Mouse (Mus musculus) neural tube, embryonic 14.5 days (tissue): ENCODE results near the gene Csrnp1. TPM values are rescaled to one million over a fixed set of nuclear protein-coding genes. Genes with fewer than 3 reads are reported as not detected.

Experiments
- ATAC-seq: fragments of 200-750 bp; cut with Nextera tagmentation; 2 replicates; pipeline ENCODE4 v1.8.0; 2017; ENCODE audit warnings: low read depth, mild to moderate bottlenecking, moderate TSS enrichment, moderate library complexity
- H3K27ac ChIP-seq: fragments of 300-500 bp; sonication (generic); 2 replicates; pipeline ENCODE4 v1.5.1; 2014; ENCODE audit warnings: low read depth, mild to moderate bottlenecking, control low read depth, low read length, moderate library complexity, mixed read lengths
- H3K27me3 ChIP-seq: fragments of 300-500 bp; sonication (generic); 2 replicates; pipeline ENCODE4 v1.6.1; 2014; ENCODE audit warnings: low read length; ENCODE audit not compliant: control insufficient read depth, insufficient read depth
- H3K36me3 ChIP-seq: fragments of 300-500 bp; sonication (generic); 2 replicates; pipeline ENCODE4 v1.6.1; 2014; ENCODE audit warnings: low read length, mixed read lengths; ENCODE audit not compliant: control insufficient read depth, insufficient read depth
- H3K4me1 ChIP-seq: fragments of 300-500 bp; sonication (generic); 2 replicates; pipeline ENCODE4 v1.6.1; 2014; ENCODE audit warnings: low read length; ENCODE audit not compliant: control insufficient read depth, insufficient read depth
- H3K4me2 ChIP-seq: fragments of 300-500 bp; sonication (generic); 2 replicates; pipeline ENCODE4 v1.6.1; 2014; ENCODE audit warnings: mild to moderate bottlenecking, low read depth, low read length, control low read depth
- H3K4me3 ChIP-seq: fragments of 300-500 bp; sonication (generic); 2 replicates; pipeline ENCODE4 v1.5.1; 2014; ENCODE audit warnings: low read depth, low read length, control low read depth, mixed read lengths
- H3K9ac ChIP-seq: fragments of 300-500 bp; sonication (generic); replicated peaks from 2 replicates; pipeline ENCODE4 v1.6.1; 2014; ENCODE audit warnings: low read depth, mild to moderate bottlenecking, control low read depth, low read length, mixed read lengths
- H3K9me3 ChIP-seq: fragments of 300-500 bp; sonication (generic); 2 replicates; pipeline ENCODE4 v1.6.1; 2016; ENCODE audit warnings: low read length; ENCODE audit not compliant: control insufficient read depth
- WGBS: fragments of 180-500 bp; shearing (Covaris S2); extraction: QIAGEN DNeasy Blood & Tissue Kit; methylation state at CpG from one replicate; pipeline ENCODE4 v1.1.7; 2014; 5-methylcytosine and 5-hydroxymethylcytosine counted together
- polyA plus RNA-seq: library from polyadenylated mRNA; unstranded; fragments of >200 nt; fragmentation: Nextera tagmentation; extraction: Ambion mirVana; gene quantifications from 2 replicates; pipeline ENCODE4 v1.2.1, GENCODE M21; 2014

The Csrnp1 gene
- polyA plus RNA-seq, 1 experiment from 2014 or later = 0.20 TPM

DNA sequence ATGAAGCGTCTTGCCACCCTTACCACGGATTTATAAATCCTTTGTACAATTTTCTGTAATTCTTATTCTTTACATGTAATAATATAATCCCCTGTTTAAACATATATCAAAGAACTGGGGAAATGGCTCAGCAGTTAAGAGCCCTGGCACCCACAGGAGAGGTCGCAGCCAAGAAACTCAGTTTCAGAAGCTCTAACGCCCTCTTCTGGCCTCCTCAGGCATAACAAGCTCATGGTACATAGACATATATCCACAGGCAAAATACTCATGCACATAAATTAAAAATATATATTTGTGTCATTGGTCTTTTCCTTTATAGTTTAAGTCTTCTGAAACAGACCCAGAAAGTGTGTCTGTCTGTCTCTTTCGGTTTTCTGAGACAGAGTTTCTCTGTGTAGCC, 9.8 kb downstream of the Csrnp1 start:
- H3K27ac ChIP-seq = no peak overlapping the region
- H3K4me3 ChIP-seq = no peak overlapping the region
- H3K27me3 ChIP-seq = no peaks in the 10 kb centered on the region
- no peak for ATAC-seq
- WGBS = 87% methylated on average over 5 of the region's 5 CpGs
- no peaks in the 10 kb centered on the region for H3K36me3 ChIP-seq
- no peak overlapping the region for H3K9ac ChIP-seq
- no peaks in the 10 kb centered on the region for H3K9me3 ChIP-seq
- peaks cover 9% of the 10 kb centered on the region for H3K4me1 ChIP-seq
- H3K4me2 ChIP-seq = no peak overlapping the region

DNA sequence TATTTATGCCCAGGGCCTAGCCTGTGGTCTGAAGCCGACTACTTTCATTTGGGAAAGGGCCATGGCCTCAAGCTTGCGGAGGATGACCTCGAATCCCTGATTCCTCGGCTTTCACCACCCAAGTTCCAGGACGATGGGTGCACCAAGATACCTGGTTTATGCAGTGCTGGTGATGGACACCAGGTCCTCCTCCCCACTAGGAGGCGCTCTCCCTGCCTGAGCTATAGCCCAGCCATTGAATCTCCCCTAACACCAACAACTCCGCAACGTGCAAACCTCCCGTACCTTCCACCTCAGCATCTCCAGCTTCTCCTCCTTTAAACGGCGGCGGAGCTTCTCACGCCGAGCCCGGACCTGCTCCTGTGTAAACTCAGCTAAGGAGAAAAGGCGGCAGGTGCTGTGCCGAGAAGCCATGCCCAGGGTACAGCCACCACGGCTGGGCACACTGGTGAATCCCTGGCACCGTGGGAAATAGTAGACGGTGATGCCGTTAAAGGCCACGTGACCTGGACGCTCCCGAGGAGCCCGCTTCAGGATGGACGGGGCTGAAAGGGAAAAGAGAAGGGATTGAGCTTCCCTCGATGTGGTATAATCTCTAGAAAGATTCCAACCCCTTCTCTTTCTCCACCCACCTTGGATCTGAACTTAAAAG, 10.5 kb downstream of the Csrnp1 start:
- Histone ChIP-seq H3K27me3 (no peaks in the 10 kb centered on the region), H3K27ac (no peak overlapping the region), H3K9ac (no peak overlapping the region), H3K9me3 (no peaks in the 10 kb centered on the region), H3K4me3 (no peak overlapping the region), H3K4me2 (no peak overlapping the region), H3K36me3 (no peaks in the 10 kb centered on the region), H3K4me1 (peaks cover 9% of the 10 kb centered on the region)
- ATAC-seq = no peak
- WGBS = 95% methylated on average over 27 of the region's 27 CpGs

DNA sequence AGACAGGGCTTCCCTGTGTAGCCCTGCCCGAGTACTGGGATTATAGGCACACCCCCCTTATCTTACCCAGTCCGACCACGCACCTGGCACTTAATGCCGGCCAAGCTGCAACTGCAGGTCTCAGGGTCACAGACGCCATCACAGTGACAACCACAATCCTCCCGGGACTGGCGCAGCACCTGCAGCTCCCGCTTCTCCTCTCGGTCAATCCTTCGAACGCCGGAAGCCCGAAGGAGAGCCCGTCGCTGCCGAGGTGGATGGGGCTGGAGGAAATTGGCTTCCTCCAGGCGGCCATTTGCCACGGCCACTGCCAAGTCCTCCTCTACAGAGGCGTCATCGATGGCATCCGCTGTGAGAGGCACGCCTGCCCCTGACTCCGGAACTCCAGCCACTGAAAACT, 11.2 kb downstream of the Csrnp1 start:
- H3K9ac ChIP-seq = no peak overlapping the region
- no peaks in the 10 kb centered on the region for H3K27me3 ChIP-seq
- no peak overlapping the region for H3K4me2 ChIP-seq
- H3K4me1 ChIP-seq = peaks cover 9% of the 10 kb centered on the region
- no peak overlapping the region for H3K27ac ChIP-seq
- no peak for ATAC-seq
- H3K4me3 ChIP-seq = no peak overlapping the region
- no peaks in the 10 kb centered on the region for H3K36me3 ChIP-seq
- WGBS = 88% methylated on average over 23 of the region's 23 CpGs
- no peaks in the 10 kb centered on the region for H3K9me3 ChIP-seq

DNA sequence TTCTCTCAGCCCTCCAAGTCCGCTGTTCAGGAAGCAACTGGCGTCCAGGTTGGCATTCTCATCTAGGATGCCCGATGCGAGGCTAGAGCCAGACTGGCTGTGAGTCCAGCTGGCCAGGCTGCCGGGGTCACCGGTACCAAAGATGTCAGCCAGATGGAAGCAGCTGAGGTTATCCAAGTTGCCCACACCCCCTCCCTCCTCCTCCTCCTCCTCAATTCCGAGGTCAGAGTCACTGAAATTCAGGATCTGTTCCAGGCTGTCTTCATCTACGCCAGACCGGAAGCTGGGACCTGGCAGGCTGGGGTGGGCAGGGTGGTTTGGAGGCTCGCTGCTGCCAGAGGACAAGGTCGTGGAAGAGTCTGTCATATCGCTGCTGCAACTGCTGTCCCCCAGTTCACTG, 11.9 kb downstream of the Csrnp1 start:
- Histone ChIP-seq H3K9ac (no peak overlapping the region), H3K36me3 (no peaks in the 10 kb centered on the region), H3K27me3 (no peaks in the 10 kb centered on the region), H3K4me3 (no peak overlapping the region), H3K9me3 (no peaks in the 10 kb centered on the region), H3K4me2 (no peak overlapping the region), H3K27ac (no peak overlapping the region), H3K4me1 (peaks cover 9% of the 10 kb centered on the region)
- no peak for ATAC-seq
- 89% methylated on average over 12 of the region's 12 CpGs for WGBS

DNA sequence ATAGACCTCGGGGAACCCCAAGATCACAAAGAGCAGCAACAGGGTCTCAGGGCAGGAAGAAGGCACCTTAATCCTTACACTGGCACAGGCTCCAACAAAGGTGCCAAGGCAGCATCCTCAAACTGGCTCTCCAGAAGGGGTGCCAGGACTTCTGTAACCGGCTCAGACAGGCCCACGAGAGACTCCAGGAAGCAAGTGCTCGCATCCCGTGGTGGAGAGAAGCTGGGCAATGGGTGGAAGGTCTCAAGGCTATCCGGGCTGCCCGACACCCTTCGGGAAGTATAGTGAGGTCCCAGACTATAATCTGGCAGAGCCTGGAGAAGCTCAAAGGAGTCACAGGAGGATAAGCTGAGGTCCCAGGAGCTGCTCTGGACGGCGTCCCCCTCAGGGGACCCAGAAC, 12.3 kb downstream of the Csrnp1 start:
- no peak overlapping the region for H3K9ac ChIP-seq
- no peak for ATAC-seq
- H3K4me1 ChIP-seq = peaks cover 9% of the 10 kb centered on the region
- WGBS = 96% methylated on average over 10 of the region's 10 CpGs
- H3K4me2 ChIP-seq = no peak overlapping the region
- no peak overlapping the region for H3K4me3 ChIP-seq
- H3K36me3 ChIP-seq = no peaks in the 10 kb centered on the region
- H3K9me3 ChIP-seq = no peaks in the 10 kb centered on the region
- no peaks in the 10 kb centered on the region for H3K27me3 ChIP-seq
- H3K27ac ChIP-seq = no peak overlapping the region

DNA sequence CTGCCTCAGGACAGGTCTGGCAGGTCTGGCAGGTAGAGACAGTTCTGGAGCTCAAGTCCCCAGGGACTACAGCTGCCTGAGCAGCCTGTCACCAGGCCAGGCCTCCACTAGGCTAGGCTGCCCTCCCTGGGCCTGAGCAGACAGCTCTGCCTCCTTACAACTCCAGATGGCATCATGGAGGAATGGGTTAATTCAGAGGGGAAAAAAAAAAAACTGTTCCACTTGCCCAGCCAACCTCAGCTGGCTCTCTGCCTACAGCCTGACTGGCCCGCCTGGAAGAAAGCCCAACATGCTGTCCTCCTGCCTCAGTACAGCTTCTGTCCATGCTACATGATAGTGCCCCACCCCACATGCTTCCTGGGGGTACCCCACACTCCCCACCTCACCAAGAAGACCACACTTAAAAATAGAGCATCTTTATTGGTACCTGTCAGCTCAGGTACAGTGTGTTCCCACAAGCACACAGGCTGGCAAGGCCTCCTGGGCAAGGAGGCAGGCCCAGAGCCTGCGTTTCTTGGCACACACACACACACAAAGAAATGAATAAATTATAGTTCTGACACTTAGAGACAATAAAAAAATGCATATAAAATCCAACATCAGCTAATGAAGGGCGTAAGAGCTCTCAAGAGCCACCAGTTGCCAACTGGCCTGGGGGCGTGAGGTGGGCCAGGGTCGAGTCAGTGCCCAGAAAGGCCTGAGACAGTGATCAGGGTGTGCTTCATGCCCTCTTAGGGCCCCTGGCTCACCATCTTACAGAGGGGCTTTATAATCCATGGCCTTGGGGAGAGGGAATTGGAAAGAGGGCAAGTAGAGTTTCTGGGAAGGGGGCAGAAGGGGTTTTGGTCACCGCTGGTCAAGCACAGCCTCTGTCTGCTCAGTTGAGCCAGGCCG, 13.4 kb downstream of the Csrnp1 start:
- Histone ChIP-seq H3K27ac (no peak overlapping the region; the same call in 1 of the 2 replicates), H3K9ac (no peak overlapping the region), H3K4me1 (peaks cover 9% of the 10 kb centered on the region), H3K27me3 (no peaks in the 10 kb centered on the region), H3K9me3 (no peaks in the 10 kb centered on the region), H3K36me3 (no peaks in the 10 kb centered on the region), H3K4me3 (no peak overlapping the region), H3K4me2 (no peak overlapping the region)
- WGBS = 69% methylated on average over 7 of the region's 7 CpGs
- peak; percentile 60; the same call in 1 of the 2 replicates for ATAC-seq

DNA sequence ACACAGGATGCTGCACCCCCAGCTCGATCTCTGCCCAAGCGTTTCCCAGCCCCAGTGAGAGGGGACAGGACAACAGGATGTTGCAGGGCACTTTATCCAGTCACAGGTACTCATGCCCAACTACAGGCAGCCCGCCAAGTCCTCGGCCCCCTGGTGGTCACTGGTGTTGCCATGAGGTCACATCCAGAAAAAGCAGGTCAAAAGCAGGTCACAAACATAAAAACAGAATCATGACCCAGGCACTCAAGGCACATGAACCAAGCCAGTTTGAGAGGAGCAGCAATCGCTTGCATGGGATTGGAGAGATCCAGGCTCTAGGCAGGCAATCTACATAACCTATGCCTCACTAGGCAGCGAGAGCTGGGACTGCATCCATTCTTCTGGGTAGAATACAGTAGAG, 14.2 kb downstream of the Csrnp1 start:
- peak; percentile 19; the same call in 1 of the 2 replicates for ATAC-seq
- Histone ChIP-seq H3K36me3 (no peaks in the 10 kb centered on the region), H3K4me2 (no peak overlapping the region)

DNA sequence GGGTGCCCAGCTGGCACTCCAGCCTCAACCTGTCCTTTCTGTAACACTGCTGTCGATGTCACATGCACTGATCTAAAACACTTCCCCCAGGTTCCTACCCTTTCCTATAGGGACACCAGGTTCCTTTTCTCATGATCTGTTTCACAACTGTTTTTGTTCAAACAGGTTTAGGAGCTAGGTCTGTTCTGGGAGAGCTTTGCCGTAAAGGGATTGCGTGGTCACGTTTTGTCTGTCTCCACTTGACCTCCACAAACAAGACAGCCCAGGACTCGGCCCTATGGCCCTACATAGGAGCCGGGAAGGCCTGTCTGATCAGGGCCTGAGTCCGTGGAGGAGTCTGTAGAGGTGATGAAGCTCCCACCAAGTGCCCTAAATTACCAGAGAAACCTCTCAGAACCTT, 14.6 kb downstream of the Csrnp1 start:
- Histone ChIP-seq H3K27me3 (no peaks in the 10 kb centered on the region), H3K9me3 (no peaks in the 10 kb centered on the region), H3K36me3 (no peaks in the 10 kb centered on the region), H3K9ac (no peak overlapping the region), H3K4me3 (no peak overlapping the region), H3K4me2 (no peak overlapping the region), H3K4me1 (peaks cover 9% of the 10 kb centered on the region), H3K27ac (no peak overlapping the region)
- ATAC-seq = no peak
- WGBS = 84% methylated on average over 7 of the region's 7 CpGs

More for the DNA sequence above, 14.2 kb downstream of the Csrnp1 start:
- Histone ChIP-seq H3K27ac (no peak overlapping the region), H3K9me3 (no peaks in the 10 kb centered on the region), H3K27me3 (no peaks in the 10 kb centered on the region), H3K4me1 (peaks cover 9% of the 10 kb centered on the region), H3K4me3 (no peak overlapping the region), H3K9ac (no peak overlapping the region)
- 36% methylated on average over 6 of the region's 6 CpGs for WGBS

DNA sequence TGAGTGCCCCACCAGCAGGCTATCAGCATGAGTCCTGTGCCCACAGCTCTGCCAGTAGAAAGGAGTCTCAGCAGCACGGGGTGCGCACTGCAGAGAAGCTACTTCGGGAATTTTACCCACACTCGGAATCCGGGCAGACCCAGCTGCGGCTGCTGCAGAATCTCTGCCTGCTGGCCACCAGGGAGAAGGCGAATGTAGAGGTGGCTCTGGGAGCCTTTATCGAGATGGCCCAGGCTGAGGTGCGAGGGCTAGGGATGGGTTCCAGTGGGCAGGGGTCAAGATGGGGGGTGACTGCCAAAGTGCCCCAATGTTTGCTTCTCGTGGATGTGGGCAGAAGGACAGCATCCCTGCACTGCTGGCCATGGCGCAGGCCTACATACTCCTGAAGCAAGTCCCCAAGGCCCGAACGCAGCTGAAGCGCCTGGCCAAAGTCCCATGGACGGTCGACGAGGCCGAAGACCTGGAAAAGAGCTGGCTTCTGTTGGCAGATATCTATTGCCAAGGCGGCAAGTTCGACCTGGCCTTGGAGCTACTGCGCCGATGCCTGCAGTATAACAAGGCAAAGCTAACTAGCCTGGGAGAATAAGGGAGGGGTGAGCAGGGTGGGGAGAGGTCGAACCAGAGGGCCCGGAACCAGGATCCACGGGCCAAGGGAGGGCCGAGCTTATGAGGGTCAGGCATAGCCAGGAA, 18.1 kb downstream of the Csrnp1 start:
- Histone ChIP-seq H3K4me2 (no peak overlapping the region), H3K36me3 (no peaks in the 10 kb centered on the region), H3K9me3 (no peaks in the 10 kb centered on the region), H3K27ac (no peak overlapping the region), H3K4me1 (peaks cover 9% of the 10 kb centered on the region), H3K27me3 (no peaks in the 10 kb centered on the region), H3K4me3 (no peak overlapping the region), H3K9ac (no peak overlapping the region)
- no peak for ATAC-seq
- WGBS = 90% methylated on average over 26 of the region's 26 CpGs
